Mouse (Mus musculus): ENCODE data around the gene Hmox2. TPM values are rescaled to one million over a fixed set of nuclear protein-coding genes. Genes with fewer than 3 reads are reported as not detected.
"Not testable (repeated sequence)": the region's sequence is repeated elsewhere in the genome, so short reads cannot be mapped to it uniquely, and the experiment has no call there.

Hmox2 gene
- 100 to 1,000 TPM in 1 of 4 experiments, 10 to 100 TPM in 3; 94.3 to 102 (median 99.2) TPM for total RNA-seq (2022)

- peak; percentile 83 to 89 for DNase-seq (ENCODE audit: low spot score in 2 of 2)
These were observed at the start of gene Hmox2 for GRCm38 (mm10) chr16:4725780-4726527. Gene Hmox2 (plus strand): TSS chr16:4726361.

- no peak for DNase-seq (ENCODE audit: low spot score in 2 of 2)
These were observed 49.3 kb upstream of the Hmox2 start for GRCm38 (mm10) chr16:4676836-4677235.

GRCm38 (mm10) chr16:4678080-4678479, 48.1 kb upstream of the Hmox2 start:
- DNase-seq (ENCODE audit: low spot score in 2 of 2), result no peak

- DNase-seq (ENCODE audit: low spot score in 2 of 2), result peak; percentile 84 to 86
These were observed 46.8 kb upstream of the Hmox2 start, which contains the start of gene Coro7 for GRCm38 (mm10) chr16:4679121-4680018. Gene Coro7 (minus strand): TSS chr16:4679777.

GRCm38 (mm10) chr16:4680922-4681455, 45.2 kb upstream of the Hmox2 start:
- not testable (repeated sequence) for DNase-seq (ENCODE audit: low spot score in 2 of 2)

GRCm38 (mm10) chr16:4682628-4683179, 43.5 kb upstream of the Hmox2 start:
- no peak for DNase-seq (ENCODE audit: low spot score in 2 of 2)

- DNase-seq (ENCODE audit: low spot score in 2 of 2), result no peak
These were observed 43.0 kb upstream of the Hmox2 start for GRCm38 (mm10) chr16:4683193-4683580.

- peak; percentile 91 to 96 for DNase-seq (ENCODE audit: low spot score in 2 of 2)
These were observed 42.3 kb upstream of the Hmox2 start for GRCm38 (mm10) chr16:4683581-4684456.

GRCm38 (mm10) chr16:4684457-4684791, 41.7 kb upstream of the Hmox2 start:
- DNase-seq (ENCODE audit: low spot score in 2 of 2), result no peak

GRCm38 (mm10) chr16:4689371-4689770, 36.8 kb upstream of the Hmox2 start:
- DNase-seq (ENCODE audit: low spot score in 2 of 2), result not testable (repeated sequence)

- DNase-seq (ENCODE audit: low spot score in 2 of 2), result no peak
These were observed 24.9 kb upstream of the Hmox2 start for GRCm38 (mm10) chr16:4701211-4701610.

- no peak for DNase-seq (ENCODE audit: low spot score in 2 of 2)
These were observed 23.5 kb upstream of the Hmox2 start for GRCm38 (mm10) chr16:4702646-4703045.

- no peak for DNase-seq (ENCODE audit: low spot score in 2 of 2)
These were observed 20.6 kb upstream of the Hmox2 start for GRCm38 (mm10) chr16:4705541-4705940.

- DNase-seq (ENCODE audit: low spot score in 2 of 2), result no peak
These were observed 15.0 kb upstream of the Hmox2 start for GRCm38 (mm10) chr16:4711173-4711572.

- DNase-seq (ENCODE audit: low spot score in 2 of 2), result no peak
These were observed 12.1 kb upstream of the Hmox2 start for GRCm38 (mm10) chr16:4713861-4714710.

- DNase-seq (ENCODE audit: low spot score in 2 of 2), result no peak
These were observed 8.3 kb upstream of the Hmox2 start for GRCm38 (mm10) chr16:4717866-4718265.

GRCm38 (mm10) chr16:4718753-4719518, 7.2 kb upstream of the Hmox2 start, which contains the start of gene Nmral1:
Gene Nmral1 (minus strand): TSS chr16:4719356.
- DNase-seq (ENCODE audit: low spot score in 2 of 2), result peak; percentile 48 to 50

GRCm38 (mm10) chr16:4722128-4722914, 3.8 kb upstream of the Hmox2 start:
- no peak for DNase-seq (ENCODE audit: low spot score in 2 of 2)

All from layer of hippocampus, adult 8-10 months (tissue).